ENCODE assay signal across 26 mouse cellular contexts in the genomic region with DNA sequence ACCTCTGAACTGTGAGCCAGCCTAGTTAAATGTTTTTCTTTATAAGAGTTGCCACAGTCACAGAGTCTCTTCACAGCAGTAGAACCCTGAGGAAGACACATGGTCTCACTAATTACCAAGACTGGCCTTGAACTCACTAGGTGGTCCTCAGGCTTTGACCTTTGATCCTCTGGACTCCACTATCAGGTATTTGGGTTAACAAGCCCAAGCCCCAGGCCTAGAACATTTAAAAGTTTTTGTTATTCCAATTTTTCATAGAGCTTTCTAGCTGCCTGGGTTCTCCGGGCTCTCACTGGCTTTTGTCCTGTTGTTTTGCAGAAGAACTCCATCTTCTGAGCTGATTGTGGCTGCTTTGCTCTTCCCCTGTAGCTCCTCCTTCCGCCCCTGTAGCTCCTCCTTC.
"Had no signal": no experiment of that assay in that cellular context is flagged by ENCODE, and none has a peak within 500 bp of the region (broad histone marks: within the 10 kb centered on the region; RNA-seq: fewer than 3 reads in every experiment).

No protein-coding gene starts in this region.

- H3K9me3 ChIP-seq: embryonic facial prominence, embryonic 10.5 days; embryonic facial prominence, embryonic 12.5 days; embryonic facial prominence, embryonic 13.5 days; embryonic facial prominence, embryonic 15.5 days; forebrain, embryonic 10.5 days; forebrain, embryonic 12.5 days; forebrain, embryonic 13.5 days; forebrain, embryonic 15.5 days had no signal

- ATAC-seq: forebrain, embryonic 13.5 days; forebrain, embryonic 14.5 days; forebrain, embryonic 15.5 days; forebrain, embryonic 16.5 days; forebrain, postnatal 0 days had no signal

- H3K4me2 ChIP-seq: embryonic facial prominence, embryonic 12.5 days; embryonic facial prominence, embryonic 13.5 days; embryonic facial prominence, embryonic 15.5 days; forebrain, embryonic 12.5 days; forebrain, embryonic 13.5 days; forebrain, embryonic 15.5 days had no signal

- H3K27ac ChIP-seq: embryonic facial prominence, embryonic 10.5 days; embryonic facial prominence, embryonic 12.5 days; embryonic facial prominence, embryonic 13.5 days; embryonic facial prominence, embryonic 15.5 days; forebrain, embryonic 10.5 days; forebrain, embryonic 12.5 days; forebrain, embryonic 13.5 days; forebrain, embryonic 15.5 days; gastrocnemius, adult 2 months; heart, adult 2 months had no signal

- H3K27me3 ChIP-seq: embryonic facial prominence, embryonic 12.5 days; embryonic facial prominence, embryonic 13.5 days; embryonic facial prominence, embryonic 15.5 days; forebrain, embryonic 12.5 days; forebrain, embryonic 13.5 days; forebrain, embryonic 15.5 days had no signal

- H3K4me1 ChIP-seq: embryonic facial prominence, embryonic 12.5 days; embryonic facial prominence, embryonic 15.5 days; forebrain, embryonic 12.5 days; forebrain, embryonic 13.5 days; forebrain, embryonic 15.5 days had no signal

- DNase-seq: cerebellum, adult 9-11 months; cerebellum, postnatal 10 days; cerebellum, postnatal 14 days; cerebellum, postnatal 25 days; cerebellum, postnatal 36 days; embryo, embryonic 11 days; forebrain, postnatal 0 days; gastrocnemius, adult 2 months; gastrocnemius, postnatal 10 days; gastrocnemius, postnatal 14 days; gastrocnemius, postnatal 25 days; gastrocnemius, postnatal 36 days; heart, adult 11 months; heart, adult 18-20 months; heart, adult 2 months had no signal

- H3K9ac ChIP-seq: embryonic facial prominence, embryonic 12.5 days; embryonic facial prominence, embryonic 13.5 days; embryonic facial prominence, embryonic 15.5 days; forebrain, embryonic 12.5 days; forebrain, embryonic 13.5 days; forebrain, embryonic 15.5 days; forebrain, postnatal 0 days had no signal

- H3K36me3 ChIP-seq: embryonic facial prominence, embryonic 10.5 days; embryonic facial prominence, embryonic 12.5 days; embryonic facial prominence, embryonic 13.5 days; embryonic facial prominence, embryonic 15.5 days; forebrain, embryonic 10.5 days; forebrain, embryonic 12.5 days; forebrain, embryonic 15.5 days had no signal

- H3K4me3 ChIP-seq: embryonic facial prominence, embryonic 10.5 days; embryonic facial prominence, embryonic 12.5 days; embryonic facial prominence, embryonic 13.5 days; embryonic facial prominence, embryonic 15.5 days; erythroblast, embryonic 14.5 days; forebrain, embryonic 10.5 days; forebrain, embryonic 12.5 days; forebrain, embryonic 13.5 days; forebrain, embryonic 15.5 days; gastrocnemius, adult 2 months; heart, adult 2 months had no signal
